Mouse (Mus musculus) NIH3T3 (cell line): ENCODE data around the gene Gm14288.
"Not testable (repeated sequence)": the region's sequence is repeated elsewhere in the genome, so short reads cannot be mapped to it uniquely, and the experiment has no call there.

ENCODE experiments used
- DNase-seq: peaks from one replicate; pipeline ENCODE4 v3.0.0-alpha.2; 2012; ENCODE audit warnings: low read depth

Gm14288 gene

GRCm38 (mm10) chr2:175800993-175801392 lies at the start of gene Gm14288:
Gene Gm14288 (minus strand): TSS chr2:175801093.
- not testable (repeated sequence) for DNase-seq

GRCm38 (mm10) chr2:175741237-175741636 lies 59.7 kb downstream of the Gm14288 start, which contains the start of gene Gm2007:
Gene Gm2007 (plus strand): TSS chr2:175741537.
- DNase-seq = not testable (repeated sequence)
